Mouse (Mus musculus) intestine, postnatal 0 days (tissue): ENCODE results near the gene Zdhhc24. TPM values are rescaled to one million over a fixed set of nuclear protein-coding genes. Genes with fewer than 3 reads are reported as not detected.
"Not testable (repeated sequence)": the region's sequence is repeated elsewhere in the genome, so short reads cannot be mapped to it uniquely, and the experiment has no call there.

Experiments used
- ATAC-seq: fragments of 200-750 bp; cut with Nextera tagmentation; 2 replicates; pipeline ENCODE4 v1.8.0; 2017; ENCODE audit warnings: mild to moderate bottlenecking, moderate TSS enrichment, moderate library complexity
- H3K27ac ChIP-seq: fragments of 300-500 bp; sonication (generic); 2 replicates; pipeline ENCODE4 v1.5.1; 2014; ENCODE audit warnings: mild to moderate bottlenecking, low read depth, low read length, moderate library complexity
- H3K27me3 ChIP-seq: fragments of 300-500 bp; sonication (generic); replicated peaks from 2 replicates; pipeline ENCODE4 v1.6.1; 2014; ENCODE audit warnings: low read length, mixed read lengths; ENCODE audit not compliant: control insufficient read depth, insufficient read depth
- H3K36me3 ChIP-seq: fragments of 300-500 bp; sonication (generic); 2 replicates; pipeline ENCODE4 v1.6.1; 2014; ENCODE audit warnings: mild to moderate bottlenecking, moderate library complexity; ENCODE audit not compliant: control insufficient read depth, insufficient read depth
- H3K4me1 ChIP-seq: fragments of 300-500 bp; sonication (generic); replicated peaks from 2 replicates; pipeline ENCODE4 v1.6.1; 2014; ENCODE audit warnings: antibody characterized with exemption, low read length, mixed read lengths; ENCODE audit not compliant: control insufficient read depth, insufficient read depth
- H3K4me2 ChIP-seq: fragments of 300-500 bp; sonication (generic); replicated peaks from 2 replicates; pipeline ENCODE4 v1.6.1; 2014; ENCODE audit warnings: low read depth, mild to moderate bottlenecking, moderate library complexity
- H3K4me3 ChIP-seq: fragments of 300-500 bp; sonication (generic); 2 replicates; pipeline ENCODE4 v1.5.1; 2014; ENCODE audit warnings: low read depth, low read length
- H3K9ac ChIP-seq: fragments of 300-500 bp; sonication (generic); 2 replicates; pipeline ENCODE4 v1.6.1; 2014; ENCODE audit warnings: mild to moderate bottlenecking, low read depth, low read length
- H3K9me3 ChIP-seq: fragments of 300-500 bp; sonication (generic); 2 replicates; pipeline ENCODE4 v1.6.1; 2016; ENCODE audit warnings: mixed run types; ENCODE audit not compliant: control insufficient read depth
- CTCF ChIP-seq: sonication (generic); IDR thresholded peaks from 2 replicates; pipeline ENCODE4 v1.5.1; 2016; ENCODE audit warnings: low read depth, mild to moderate bottlenecking, control low read depth, antibody characterized with exemption, moderate library complexity
- WGBS: fragments of 180-500 bp; shearing (Covaris S2); extraction: QIAGEN DNeasy Blood & Tissue Kit; methylation state at CpG from one replicate; pipeline ENCODE4 v1.1.7; 2014; 5-methylcytosine and 5-hydroxymethylcytosine counted together
- polyA plus RNA-seq: library from polyadenylated mRNA; unstranded; fragments of >200 nt; fragmentation: Nextera tagmentation; extraction: Ambion mirVana; gene quantifications from 2 replicates; pipeline ENCODE4 v1.2.1, GENCODE M21; 2015

Gene Zdhhc24
- polyA plus RNA-seq, 1 experiment from 2014 or later = 7.6 TPM

DNA sequence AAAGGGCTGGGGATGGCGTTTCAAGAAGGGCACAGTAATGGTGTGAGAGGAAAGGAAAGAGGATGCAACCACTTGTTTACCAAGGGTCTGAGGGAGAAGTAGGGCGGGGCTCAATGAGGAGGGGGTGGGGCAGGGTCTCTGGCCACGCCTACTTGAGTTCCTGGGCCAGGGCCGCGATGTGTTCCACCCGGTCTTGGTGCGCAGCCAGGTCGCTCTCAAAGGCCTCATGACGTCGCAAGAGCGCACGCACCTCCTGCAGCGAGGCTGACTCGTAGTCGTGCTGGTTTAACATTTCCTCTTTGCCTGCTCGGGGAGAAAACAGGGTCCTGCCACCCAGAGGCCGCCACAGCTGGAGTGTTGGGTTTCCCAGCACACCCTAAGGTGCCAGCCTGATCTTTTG is 13.3 kb upstream of the Zdhhc24 start:
- Histone ChIP-seq H3K36me3 (no peaks in the 10 kb centered on the region), H3K27ac (no peak overlapping the region), H3K9me3 (no peaks in the 10 kb centered on the region), H3K4me2 (peak overlapping the region; percentile 32; the same call in 1 of the 2 replicates), H3K4me3 (no peak overlapping the region), H3K4me1 (no peaks in the 10 kb centered on the region), H3K9ac (no peak overlapping the region), H3K27me3 (peaks cover 5% of the 10 kb centered on the region)
- 4% methylated on average over 16 of the region's 17 CpGs for WGBS
- no peak for ATAC-seq
- TF ChIP-seq CTCF = 0 out of 2 replicates have a peak, but pooled peaks have one; percentile 3

- H3K9ac ChIP-seq, H3K4me2 ChIP-seq, H3K4me3 ChIP-seq, H3K27me3 ChIP-seq, H3K9me3 ChIP-seq, H3K27ac ChIP-seq, H3K4me1 ChIP-seq, ATAC-seq, H3K36me3 ChIP-seq: not testable (repeated sequence)
- 79% methylated on average over 1 of the region's 1 CpGs for WGBS
Observed at GRCm38 (mm10) chr19:4874613-4875012, 3.9 kb upstream of the Zdhhc24 start.

GRCm38 (mm10) chr19:4876241-4876640 is 2.2 kb upstream of the Zdhhc24 start:
- ATAC-seq = no peak
- Histone ChIP-seq H3K9ac (no peak overlapping the region), H3K36me3 (no peaks in the 10 kb centered on the region), H3K4me3 (no peak overlapping the region), H3K9me3 (no peaks in the 10 kb centered on the region), H3K27ac (no peak overlapping the region), H3K27me3 (0 out of 2 replicates have a peak, but pooled peaks cover 4% of the 10 kb centered on the region), H3K4me2 (no peak overlapping the region), H3K4me1 (peaks cover 5% of the 10 kb centered on the region; the same call in 1 of the 2 replicates)
- WGBS = 60% methylated on average over 3 of the region's 4 CpGs
- TF ChIP-seq CTCF = no peak

DNA sequence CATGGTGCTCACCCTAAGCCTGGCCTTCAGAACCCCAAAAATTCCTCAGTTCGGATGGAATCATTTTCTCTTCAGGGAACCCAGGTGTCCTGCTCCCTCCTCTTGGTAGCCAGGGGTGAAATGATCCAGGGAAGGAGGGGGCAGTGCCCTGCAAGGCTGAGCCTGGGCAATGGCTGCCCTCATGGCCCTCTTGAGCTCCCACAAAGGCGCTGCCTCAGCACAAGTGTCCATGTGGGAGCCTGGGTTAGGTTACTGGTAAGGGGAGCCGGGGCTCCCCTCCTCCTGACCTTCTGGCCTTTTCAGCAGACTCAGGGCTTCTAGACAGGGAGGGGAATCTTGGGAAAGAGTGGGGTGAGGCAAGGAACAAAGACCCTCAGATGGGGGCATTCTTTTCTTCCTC is 1.7 kb upstream of the Zdhhc24 start:
- Histone ChIP-seq H3K4me2 (no peak overlapping the region), H3K4me3 (no peak overlapping the region), H3K9me3 (no peaks in the 10 kb centered on the region), H3K27ac (no peak overlapping the region), H3K4me1 (peaks cover 5% of the 10 kb centered on the region; the same call in 1 of the 2 replicates), H3K27me3 (0 out of 2 replicates have a peak, but pooled peaks cover 4% of the 10 kb centered on the region), H3K36me3 (no peaks in the 10 kb centered on the region), H3K9ac (no peak overlapping the region)
- 83% methylated on average over 3 of the region's 3 CpGs for whole genome bisulfite sequencing
- TF ChIP-seq CTCF = no peak
- no peak for ATAC-seq

- no peaks in the 10 kb centered on the region for H3K9me3 ChIP-seq
- ATAC-seq = peak; percentile 9; the same call in 1 of the 2 replicates
- peak within 1 kb of the TSS; percentile 86 for H3K4me2 ChIP-seq
- H3K27ac ChIP-seq = no peak within 1 kb of the TSS; the same call in 1 of the 2 replicates
- 1% methylated on average over 17 of the region's 17 CpGs for WGBS
- TF ChIP-seq CTCF = no peak; the same call in 1 of the 2 replicates
- peak within 1 kb of the TSS; percentile 82 for H3K4me3 ChIP-seq
- H3K9ac ChIP-seq = peak within 1 kb of the TSS; percentile 76
- H3K27me3 ChIP-seq = 0 out of 2 replicates have a peak, but pooled peaks cover 4% of the 10 kb centered on the region
- peaks cover 5% of the 10 kb centered on the region; the same call in 1 of the 2 replicates for H3K4me1 ChIP-seq
- 0 out of 2 replicates have a peak, but pooled peaks cover 3% of the 10 kb centered on the region for H3K36me3 ChIP-seq
Observed at GRCm38 (mm10) chr19:4877785-4878184, 683 bp upstream of the Zdhhc24 start, which contains the start of gene Actn3. Gene Actn3 (minus strand): TSS chr19:4877909.

DNA sequence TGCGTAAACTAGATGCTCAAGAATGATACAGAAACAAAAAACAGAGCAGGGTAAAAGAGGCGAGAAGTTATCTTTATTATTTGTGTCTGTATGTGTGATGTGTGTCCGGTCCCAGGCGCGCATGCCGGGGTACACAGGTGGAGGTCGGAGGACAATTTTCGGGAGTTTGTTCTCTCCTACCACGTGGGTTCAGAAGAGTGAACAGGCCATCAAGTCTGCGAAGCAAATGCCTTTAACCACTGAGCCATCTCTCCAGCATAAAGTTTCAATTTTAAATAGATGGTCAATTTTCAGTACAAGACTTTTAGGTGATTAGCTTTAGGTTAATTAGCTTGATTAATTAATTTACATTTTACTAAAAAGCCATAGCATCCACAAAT is 846 bp downstream of the Zdhhc24 start:
- H3K4me3 ChIP-seq = peak overlapping the region; percentile 82
- 0 out of 2 replicates have a peak, but pooled peaks cover 4% of the 10 kb centered on the region for H3K27me3 ChIP-seq
- no peak for ATAC-seq
- peak overlapping the region; percentile 86 for H3K4me2 ChIP-seq
- H3K36me3 ChIP-seq = peaks cover 13% of the 10 kb centered on the region; the same call in 1 of the 2 replicates
- no peaks in the 10 kb centered on the region for H3K9me3 ChIP-seq
- H3K27ac ChIP-seq = no peak overlapping the region
- peaks cover 5% of the 10 kb centered on the region; the same call in 1 of the 2 replicates for H3K4me1 ChIP-seq
- H3K9ac ChIP-seq = peak overlapping the region; percentile 76; the same call in 1 of the 2 replicates
- WGBS = 59% methylated on average over 10 of the region's 10 CpGs
- TF ChIP-seq CTCF = no peak

DNA sequence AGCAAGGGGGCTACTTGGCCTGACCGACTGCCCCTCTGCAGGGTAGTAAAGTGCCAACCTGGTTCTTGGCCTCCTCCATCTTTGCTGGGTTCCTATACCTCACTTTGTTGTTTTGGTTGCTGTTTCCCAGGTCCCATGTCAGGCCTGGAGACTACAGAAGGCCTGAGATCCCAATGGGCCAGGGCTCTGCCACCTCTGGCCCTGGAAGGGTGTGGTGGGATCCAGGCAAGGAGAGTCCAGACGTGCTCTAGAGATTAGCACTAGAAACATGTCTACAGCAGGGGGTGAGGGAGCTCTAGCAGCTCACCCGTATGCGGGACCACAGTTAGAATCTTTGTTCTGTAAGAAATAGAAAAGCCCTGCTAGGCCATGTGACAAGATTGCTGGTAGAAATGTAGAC is 5.5 kb downstream of the Zdhhc24 start:
- Histone ChIP-seq H3K36me3 (peaks cover 13% of the 10 kb centered on the region; the same call in 1 of the 2 replicates), H3K4me3 (no peak overlapping the region), H3K9ac (no peak overlapping the region), H3K4me2 (no peak overlapping the region), H3K4me1 (no peaks in the 10 kb centered on the region), H3K27ac (no peak overlapping the region), H3K9me3 (no peaks in the 10 kb centered on the region), H3K27me3 (no peaks in the 10 kb centered on the region)
- TF ChIP-seq CTCF = no peak
- 86% methylated on average over 4 of the region's 4 CpGs for WGBS
- ATAC-seq = no peak
